ENCODE assay signal across 27 mouse cellular contexts in genomic region chr7:72271546-72271945, GRCm38 (mm10).
"Had no signal": no experiment of that assay in that cellular context is flagged by ENCODE, and none has a peak within 500 bp of the region (broad histone marks: within the 10 kb centered on the region; RNA-seq: fewer than 3 reads in every experiment).

No protein-coding gene starts in this region.

- H3K9ac ChIP-seq: heart, embryonic 13.5 days; heart, embryonic 15.5 days; hindbrain, embryonic 12.5 days; hindbrain, embryonic 14.5 days; intestine, embryonic 15.5 days; kidney, embryonic 15.5 days; limb, embryonic 13.5 days; limb, embryonic 15.5 days; liver, embryonic 13.5 days; liver, embryonic 15.5 days had no signal

- H3K27ac ChIP-seq: gastrocnemius, adult 2 months; heart, adult 2 months; heart, embryonic 13.5 days; heart, embryonic 15.5 days; hindbrain, embryonic 10.5 days; hindbrain, embryonic 12.5 days; hindbrain, embryonic 14.5 days; intestine, embryonic 15.5 days; kidney, embryonic 15.5 days; limb, embryonic 13.5 days; limb, embryonic 15.5 days; liver, embryonic 13.5 days; liver, embryonic 15.5 days had no signal

- H3K4me3 ChIP-seq: gastrocnemius, adult 2 months; heart, adult 2 months; heart, embryonic 13.5 days; heart, embryonic 15.5 days; hindbrain, embryonic 10.5 days; hindbrain, embryonic 12.5 days; intestine, embryonic 15.5 days; kidney, embryonic 15.5 days; limb, embryonic 13.5 days; limb, embryonic 15.5 days; liver, embryonic 13.5 days; liver, embryonic 15.5 days had no signal

- ATAC-seq: hindbrain, embryonic 16.5 days; inflammation-experienced regulatory T-cells, adult 6 months; intestine, embryonic 15.5 days; intestine, postnatal 0 days had no signal

- H3K36me3 ChIP-seq: heart, embryonic 13.5 days; heart, embryonic 15.5 days; hindbrain, embryonic 10.5 days; hindbrain, embryonic 12.5 days; intestine, embryonic 15.5 days; kidney, embryonic 15.5 days; limb, embryonic 13.5 days; limb, embryonic 15.5 days; liver, embryonic 13.5 days; liver, embryonic 15.5 days had no signal

- DNase-seq: gastrocnemius, adult 2 months; gastrocnemius, postnatal 10 days; gastrocnemius, postnatal 25 days; heart, adult 2 months; heart, postnatal 4 days; kidney, adult 18-20 months; kidney, adult 9 months; kidney, postnatal 10 days; kidney, postnatal 36 days; layer of hippocampus, adult 9-11 months; layer of hippocampus, postnatal 36 days; left cerebral cortex, postnatal 4 days; liver, embryonic 13.5 days had no signal

- H3K27me3 ChIP-seq: heart, embryonic 13.5 days; heart, embryonic 15.5 days; hindbrain, embryonic 12.5 days; intestine, embryonic 15.5 days; kidney, embryonic 15.5 days; limb, embryonic 13.5 days; limb, embryonic 15.5 days; liver, embryonic 13.5 days; liver, embryonic 15.5 days had no signal

- H3K9me3 ChIP-seq: heart, embryonic 13.5 days; heart, embryonic 15.5 days; hindbrain, embryonic 10.5 days; hindbrain, embryonic 12.5 days; intestine, embryonic 15.5 days; kidney, embryonic 15.5 days; limb, embryonic 13.5 days; limb, embryonic 15.5 days; liver, embryonic 13.5 days; liver, embryonic 15.5 days had no signal

- H3K4me2 ChIP-seq: heart, embryonic 11.5 days; heart, embryonic 13.5 days; heart, embryonic 15.5 days; hindbrain, embryonic 12.5 days; hindbrain, embryonic 14.5 days; intestine, embryonic 15.5 days; kidney, embryonic 15.5 days; limb, embryonic 13.5 days; limb, embryonic 15.5 days; liver, embryonic 13.5 days; liver, embryonic 15.5 days had no signal

- H3K4me1 ChIP-seq: heart, embryonic 13.5 days; heart, embryonic 15.5 days; hindbrain, embryonic 10.5 days; hindbrain, embryonic 12.5 days; intestine, embryonic 15.5 days; kidney, embryonic 15.5 days; limb, embryonic 13.5 days; limb, embryonic 15.5 days; liver, embryonic 13.5 days; liver, embryonic 15.5 days had no signal
